Mouse (Mus musculus) liver, embryonic 15.5 days (tissue): Measurements from ENCODE around the gene Tgif1. TPM values are rescaled to one million over a fixed set of nuclear protein-coding genes. Genes with fewer than 3 reads are reported as not detected.
A peak's percentile ranks its signal among the peaks of the same experiment; 100 is the strongest.

Experiments
- ATAC-seq: fragments of 200-750 bp; cut with Nextera tagmentation; 2 replicates; pipeline ENCODE4 v1.8.0; 2017; ENCODE audit warnings: moderate number of reproducible peaks, mild to moderate bottlenecking, moderate library complexity; ENCODE audit not compliant: insufficient read depth
- H3K27ac ChIP-seq: fragments of 300-500 bp; sonication (generic); replicated peaks from 2 replicates; pipeline ENCODE4 v1.5.1; 2015; ENCODE audit warnings: mild to moderate bottlenecking, inconsistent platforms
- H3K27me3 ChIP-seq: fragments of 300-500 bp; sonication (generic); 2 replicates; pipeline ENCODE4 v1.6.1; 2015; ENCODE audit warnings: mild to moderate bottlenecking, inconsistent platforms
- H3K36me3 ChIP-seq: fragments of 300-500 bp; sonication (generic); replicated peaks from 2 replicates; pipeline ENCODE4 v1.6.1; 2015; ENCODE audit warnings: moderate library complexity, mild to moderate bottlenecking, inconsistent platforms
- H3K4me1 ChIP-seq: fragments of 300-500 bp; sonication (generic); replicated peaks from 2 replicates; pipeline ENCODE4 v1.6.1; 2015; ENCODE audit warnings: inconsistent platforms
- H3K4me2 ChIP-seq: fragments of 300-500 bp; sonication (generic); 2 replicates; pipeline ENCODE4 v1.6.1; 2015; ENCODE audit warnings: moderate library complexity, mild to moderate bottlenecking, inconsistent platforms
- H3K4me3 ChIP-seq: fragments of 300-500 bp; sonication (generic); replicated peaks from 2 replicates; pipeline ENCODE4 v1.5.1; 2015; ENCODE audit warnings: mild to moderate bottlenecking, inconsistent platforms
- H3K9ac ChIP-seq: fragments of 300-500 bp; sonication (generic); 2 replicates; pipeline ENCODE4 v1.6.1; 2015; ENCODE audit warnings: moderate library complexity, mild to moderate bottlenecking, inconsistent platforms
- H3K9me3 ChIP-seq: fragments of 300-500 bp; sonication (generic); replicated peaks from 2 replicates; pipeline ENCODE4 v1.6.1; 2016; ENCODE audit warnings: inconsistent platforms
- WGBS: fragments of 180-500 bp; shearing (Covaris S2); methylation state at CpG from one replicate; pipeline ENCODE4 v1.1.7; 2015; ENCODE audit warnings: mixed read lengths; ENCODE audit not compliant: insufficient replicate concordance; 5-methylcytosine and 5-hydroxymethylcytosine counted together
- polyA plus RNA-seq: library from polyadenylated mRNA; unstranded; fragments of >200 nt; fragmentation: Nextera tagmentation; extraction: Ambion mirVana; gene quantifications from 2 replicates; pipeline ENCODE4 v1.2.1, GENCODE M21; 2015

The Tgif1 gene
- polyA plus RNA-seq, 1 experiment from 2014 or later = 8.0 TPM

GRCm38 (mm10) chr17:70866029-70866428 lies 12.7 kb upstream of the Tgif1 start:
- ATAC-seq = no peak
- 62% methylated on average over 5 of the region's 5 CpGs for WGBS
- Histone ChIP-seq H3K36me3 (no peaks in the 10 kb centered on the region), H3K9ac (no peak overlapping the region), H3K27me3 (no peaks in the 10 kb centered on the region), H3K27ac (no peak overlapping the region), H3K4me3 (no peak overlapping the region), H3K4me1 (no peaks in the 10 kb centered on the region), H3K9me3 (no peaks in the 10 kb centered on the region), H3K4me2 (no peak overlapping the region)

GRCm38 (mm10) chr17:70865060-70865604 lies 11.8 kb upstream of the Tgif1 start:
- H3K36me3 ChIP-seq = no peaks in the 10 kb centered on the region
- H3K27me3 ChIP-seq = no peaks in the 10 kb centered on the region
- no peak for ATAC-seq
- no peak overlapping the region for H3K27ac ChIP-seq
- H3K4me3 ChIP-seq = no peak overlapping the region
- whole genome bisulfite sequencing = 60% methylated on average over 10 of the region's 10 CpGs
- H3K4me2 ChIP-seq = no peak overlapping the region
- no peaks in the 10 kb centered on the region for H3K4me1 ChIP-seq
- H3K9me3 ChIP-seq = no peaks in the 10 kb centered on the region
- H3K9ac ChIP-seq = no peak overlapping the region

DNA sequence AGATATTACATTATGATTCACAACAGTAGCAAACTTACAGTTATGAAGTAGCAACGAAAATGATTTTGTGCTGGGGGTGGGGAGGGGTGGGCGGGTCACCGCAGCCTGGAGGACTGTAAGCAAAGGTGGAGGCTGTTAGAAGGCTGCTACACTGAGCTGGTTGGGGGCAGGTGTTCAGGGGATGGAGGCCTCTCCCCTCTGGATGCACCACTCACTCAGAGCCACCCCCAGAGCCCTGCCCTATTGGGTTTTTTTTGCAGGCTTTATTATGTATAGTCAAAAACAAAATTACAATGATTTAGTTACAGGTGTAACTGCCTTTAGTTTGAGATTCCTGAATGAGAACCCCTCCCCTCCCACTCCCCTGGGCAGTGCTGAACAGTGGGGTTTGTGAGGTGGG lies 11.3 kb upstream of the Tgif1 start:
- no peak for ATAC-seq
- Histone ChIP-seq H3K4me2 (no peak overlapping the region), H3K4me3 (no peak overlapping the region), H3K27me3 (no peaks in the 10 kb centered on the region), H3K9me3 (no peaks in the 10 kb centered on the region), H3K4me1 (no peaks in the 10 kb centered on the region), H3K27ac (no peak overlapping the region), H3K9ac (no peak overlapping the region), H3K36me3 (no peaks in the 10 kb centered on the region)
- WGBS = 70% methylated on average over 3 of the region's 3 CpGs

DNA sequence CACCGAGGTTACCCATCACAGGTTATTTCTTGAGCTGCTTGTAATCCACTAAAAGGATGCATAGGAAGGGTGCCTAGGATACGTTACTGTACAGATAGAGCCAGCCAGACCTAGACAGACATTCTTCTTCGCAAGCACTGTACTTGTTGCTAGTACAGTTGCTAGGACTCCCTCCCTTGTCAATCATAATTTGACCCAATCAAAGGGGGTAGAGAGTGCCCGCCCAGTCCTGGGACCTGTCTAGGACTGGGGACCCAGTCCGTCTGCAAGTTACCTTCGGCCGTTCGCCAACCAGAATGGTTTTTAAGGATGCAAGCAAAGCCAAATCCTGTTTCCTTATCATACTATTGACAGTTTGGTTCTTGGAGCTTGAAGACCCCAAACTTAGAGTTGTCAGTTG lies 10.8 kb upstream of the Tgif1 start:
- H3K4me3 ChIP-seq = no peak overlapping the region
- no peak overlapping the region for H3K27ac ChIP-seq
- H3K4me1 ChIP-seq = no peaks in the 10 kb centered on the region
- H3K4me2 ChIP-seq = no peak overlapping the region
- H3K27me3 ChIP-seq = no peaks in the 10 kb centered on the region
- no peak overlapping the region for H3K9ac ChIP-seq
- H3K9me3 ChIP-seq = no peaks in the 10 kb centered on the region
- ATAC-seq = no peak
- no peaks in the 10 kb centered on the region for H3K36me3 ChIP-seq
- 77% methylated on average over 8 of the region's 8 CpGs for WGBS

DNA sequence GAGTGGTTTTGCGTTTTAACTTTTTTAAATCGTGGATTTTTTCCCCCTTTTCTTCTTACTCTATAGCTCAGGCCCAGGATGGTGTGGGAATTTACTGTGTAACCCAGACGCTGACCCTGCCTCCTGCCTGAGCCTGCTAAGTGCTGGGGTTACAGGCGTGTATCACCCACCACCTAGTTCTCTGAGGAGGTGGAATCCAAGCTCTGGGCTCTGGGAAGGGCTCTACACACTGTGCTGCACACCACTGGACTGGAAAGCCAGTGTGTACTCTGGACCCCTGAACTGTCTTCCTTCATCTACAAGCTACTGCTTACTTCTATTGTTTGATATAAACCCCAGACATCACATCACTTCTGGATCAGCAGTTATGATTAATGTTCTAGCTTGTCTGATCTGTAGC lies 5.5 kb upstream of the Tgif1 start:
- H3K27ac ChIP-seq = no peak overlapping the region
- WGBS = 54% methylated on average over 4 of the region's 4 CpGs
- no peaks in the 10 kb centered on the region for H3K9me3 ChIP-seq

GRCm38 (mm10) chr17:70856871-70857415 lies 3.6 kb upstream of the Tgif1 start:
- Histone ChIP-seq H3K27ac (no peak overlapping the region), H3K4me1 (peaks cover 8% of the 10 kb centered on the region; the same call in 1 of the 2 replicates), H3K9me3 (no peaks in the 10 kb centered on the region), H3K36me3 (no peaks in the 10 kb centered on the region), H3K4me2 (no peak overlapping the region), H3K4me3 (no peak overlapping the region), H3K27me3 (peaks cover 28% of the 10 kb centered on the region), H3K9ac (no peak overlapping the region)
- WGBS = 62% methylated on average over 12 of the region's 12 CpGs
- no peak for ATAC-seq

More for the DNA sequence above, 5.5 kb upstream of the Tgif1 start:
- Histone ChIP-seq H3K4me2 (no peak overlapping the region), H3K4me1 (no peaks in the 10 kb centered on the region), H3K9ac (no peak overlapping the region), H3K27me3 (peaks cover 9% of the 10 kb centered on the region), H3K4me3 (no peak overlapping the region), H3K36me3 (no peaks in the 10 kb centered on the region)
- ATAC-seq = no peak

DNA sequence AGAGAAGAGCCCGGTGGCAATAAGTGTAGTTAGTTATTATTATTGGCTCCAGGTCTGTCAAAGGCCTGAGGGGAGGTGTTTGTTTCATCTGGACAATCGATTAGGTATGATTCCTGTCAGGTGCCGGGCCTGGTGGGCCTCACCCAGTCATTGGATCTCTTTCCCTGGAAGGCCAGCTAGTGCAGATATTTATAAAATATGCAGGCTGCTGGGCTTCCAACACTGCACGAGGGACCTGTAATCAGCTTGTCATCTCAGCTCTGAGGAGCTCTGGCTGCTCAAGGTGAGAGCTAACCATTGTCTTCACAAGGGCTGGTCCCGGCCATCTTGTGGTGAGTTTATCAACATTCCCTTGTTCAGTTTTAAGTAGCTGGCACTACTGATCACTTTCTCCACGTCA lies 675 bp upstream of the Tgif1 start:
- H3K9ac ChIP-seq = no peak overlapping the region
- H3K4me1 ChIP-seq = peaks cover 21% of the 10 kb centered on the region
- no peaks in the 10 kb centered on the region for H3K9me3 ChIP-seq
- WGBS = 25% methylated on average over 6 of the region's 6 CpGs
- no peak for ATAC-seq
- peaks cover 57% of the 10 kb centered on the region for H3K27me3 ChIP-seq
- peak overlapping the region; percentile 64 for H3K4me3 ChIP-seq
- H3K27ac ChIP-seq = no peak overlapping the region
- H3K36me3 ChIP-seq = no peaks in the 10 kb centered on the region
- peak overlapping the region; percentile 86 for H3K4me2 ChIP-seq

DNA sequence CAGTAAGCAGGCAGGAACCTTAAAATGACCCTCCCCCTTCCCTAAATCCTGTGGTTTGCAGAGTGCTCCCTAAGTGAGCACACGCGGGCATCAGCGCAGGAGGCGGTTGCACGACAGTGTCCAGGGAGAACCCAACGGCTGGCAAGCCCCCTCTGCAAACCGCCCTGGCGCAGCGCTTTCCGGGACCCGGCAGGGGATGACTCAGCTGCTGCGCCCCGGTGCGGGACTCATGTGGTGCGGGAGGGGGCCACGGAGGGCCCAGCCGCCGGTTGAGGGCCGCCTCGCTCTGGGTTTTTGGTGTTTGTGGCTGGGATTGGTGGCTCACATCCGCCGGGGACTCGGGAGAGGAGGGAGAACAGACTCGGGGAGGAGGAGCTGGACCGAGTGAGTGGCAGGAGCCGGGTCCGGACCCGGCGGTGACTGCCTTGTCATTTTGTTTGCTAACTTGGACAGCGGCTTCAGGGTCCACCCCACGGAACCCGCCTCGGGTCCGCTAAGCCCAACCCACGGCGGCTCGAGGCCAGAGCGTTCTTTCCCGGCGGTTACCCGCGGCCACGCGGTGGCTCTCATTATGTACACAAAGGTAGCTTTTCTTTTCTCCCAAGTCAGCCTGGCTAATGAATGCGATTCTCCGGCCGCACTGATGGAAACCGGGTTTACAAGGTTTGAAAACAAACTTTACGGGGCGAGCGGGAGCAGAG lies 510 bp downstream of the Tgif1 start:
- Histone ChIP-seq H3K9me3 (no peaks in the 10 kb centered on the region), H3K4me2 (peak overlapping the region; percentile 86), H3K4me3 (peak overlapping the region; percentile 64), H3K27ac (peak overlapping the region; percentile 86), H3K9ac (peak overlapping the region; percentile 50), H3K36me3 (no peaks in the 10 kb centered on the region), H3K27me3 (peaks cover 57% of the 10 kb centered on the region), H3K4me1 (peaks cover 31% of the 10 kb centered on the region)
- peak; percentile 67 for ATAC-seq
- under 1% methylated on average over 48 of the region's 51 CpGs for WGBS

- no peak for ATAC-seq
- H3K27me3 ChIP-seq = peaks cover 57% of the 10 kb centered on the region
Measured at GRCm38 (mm10) chr17:70852011-70852685, 1.2 kb downstream of the Tgif1 start.

DNA sequence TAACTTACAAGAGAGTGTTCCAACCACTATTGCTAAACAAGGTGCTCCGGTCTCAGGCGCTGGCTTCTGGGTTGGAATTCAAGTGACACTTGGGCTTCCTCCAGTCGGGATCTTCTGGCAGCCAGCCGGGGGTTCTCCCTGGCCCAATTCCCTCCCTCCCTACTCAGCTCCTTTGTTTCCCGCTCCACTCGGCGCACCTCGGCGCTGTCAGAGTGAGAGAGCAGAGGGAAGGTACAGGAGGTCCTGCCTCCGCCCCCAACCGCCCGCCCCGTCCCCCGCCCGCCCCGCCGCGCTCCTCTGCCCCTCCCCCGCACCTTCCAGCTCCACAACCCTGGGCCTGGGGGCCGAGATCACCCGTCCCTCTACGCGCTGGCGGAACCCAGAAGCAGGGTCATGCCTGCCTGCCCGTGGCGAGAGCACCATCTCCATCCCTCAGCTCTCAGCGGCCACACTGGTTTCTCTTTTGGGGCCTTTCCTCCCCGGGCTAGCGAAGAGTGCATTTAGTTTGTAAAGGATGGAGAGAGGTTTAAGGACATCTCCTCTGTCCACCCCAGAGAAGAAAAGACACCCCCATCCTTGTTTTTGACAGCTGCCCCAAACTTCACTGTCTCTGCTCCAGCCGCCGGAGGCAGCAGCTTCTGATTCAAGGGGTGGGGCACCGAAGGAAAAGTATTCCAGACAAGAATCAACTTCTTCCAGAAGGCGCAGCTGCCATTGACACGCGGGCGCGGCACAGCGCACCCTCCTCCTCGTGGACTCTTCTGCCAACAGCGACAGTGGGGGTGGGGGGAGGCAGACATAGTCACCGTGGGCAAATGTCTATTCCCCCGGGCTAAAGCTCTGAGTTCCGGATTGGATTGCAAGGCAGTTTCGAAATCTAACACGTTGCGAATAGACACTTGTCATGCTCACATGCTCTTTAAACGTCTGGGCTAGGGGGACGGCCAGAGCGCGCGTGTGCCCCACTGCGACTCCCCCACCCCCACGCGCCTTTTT lies 2.1 kb downstream of the Tgif1 start:
- H3K27me3 ChIP-seq = peaks cover 57% of the 10 kb centered on the region
- peaks cover 36% of the 10 kb centered on the region for H3K4me1 ChIP-seq

More at GRCm38 (mm10) chr17:70852011-70852685, 1.2 kb downstream of the Tgif1 start:
- peaks cover 33% of the 10 kb centered on the region for H3K4me1 ChIP-seq
- no peaks in the 10 kb centered on the region for H3K36me3 ChIP-seq
- H3K4me3 ChIP-seq = peak overlapping the region; percentile 64
- H3K4me2 ChIP-seq = peak overlapping the region; percentile 86
- peak overlapping the region; percentile 86 for H3K27ac ChIP-seq
- peak overlapping the region; percentile 62 for H3K9ac ChIP-seq
- WGBS = under 1% methylated on average over 29 of the region's 29 CpGs
- H3K9me3 ChIP-seq = no peaks in the 10 kb centered on the region

More for the DNA sequence above, 2.1 kb downstream of the Tgif1 start:
- under 1% methylated on average over 54 of the region's 54 CpGs for WGBS
- Histone ChIP-seq H3K9me3 (no peaks in the 10 kb centered on the region), H3K36me3 (no peaks in the 10 kb centered on the region), H3K27ac (peak overlapping the region; percentile 86), H3K4me3 (peak overlapping the region; percentile 64), H3K4me2 (peak overlapping the region; percentile 86), H3K9ac (peak overlapping the region; percentile 62)
- ATAC-seq = peak; percentile 41
